Mouse (Mus musculus) liver, embryonic 14.5 days (tissue): Measurements from ENCODE around the gene Btbd8.

Source experiments
- CTCF ChIP-seq: IDR thresholded peaks from 2 replicates; pipeline ENCODE4 v1.5.1; 2016; ENCODE audit warnings: antibody characterized with exemption, low read depth, control low read depth
- EP300 ChIP-seq: IDR thresholded peaks from 2 replicates; pipeline ENCODE4 v1.6.1; 2016; ENCODE audit warnings: antibody characterized with exemption, low read depth

GRCm38 (mm10) chr5:107403947-107404684, 33.7 kb upstream of the Btbd8 start:
- TF ChIP-seq CTCF (no peak), EP300 (no peak)
